Mouse (Mus musculus) thymus, postnatal 25 days (tissue): ENCODE results near the gene Dmp1.

Source experiments
- DNase-seq: peaks from one replicate; pipeline ENCODE4 v3.0.0; 2022

Dmp1 gene

DNA sequence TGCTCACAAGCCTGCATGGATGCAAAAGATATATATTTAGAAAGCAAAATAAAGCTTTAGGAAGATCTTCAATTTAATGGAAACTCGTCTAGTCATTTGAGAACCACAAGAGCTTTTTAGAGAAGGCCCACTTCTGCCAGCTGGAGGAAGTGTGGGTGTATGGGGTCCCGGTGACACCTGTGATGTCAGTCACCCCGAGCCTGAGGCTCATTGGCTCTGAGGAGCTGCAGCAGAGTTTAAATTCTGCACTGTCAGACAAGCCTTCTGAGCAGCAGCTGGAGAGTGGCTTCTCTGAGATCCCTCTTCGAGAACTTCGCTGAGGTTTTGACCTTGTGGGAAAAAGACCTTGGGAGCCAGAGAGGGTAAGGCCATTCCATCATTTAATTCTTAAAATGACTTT lies at the start of gene Dmp1:
TSS of gene Dmp1 (plus strand) at position 263 of the 400 bp plus-strand sequence.
- no peak for DNase-seq

DNA sequence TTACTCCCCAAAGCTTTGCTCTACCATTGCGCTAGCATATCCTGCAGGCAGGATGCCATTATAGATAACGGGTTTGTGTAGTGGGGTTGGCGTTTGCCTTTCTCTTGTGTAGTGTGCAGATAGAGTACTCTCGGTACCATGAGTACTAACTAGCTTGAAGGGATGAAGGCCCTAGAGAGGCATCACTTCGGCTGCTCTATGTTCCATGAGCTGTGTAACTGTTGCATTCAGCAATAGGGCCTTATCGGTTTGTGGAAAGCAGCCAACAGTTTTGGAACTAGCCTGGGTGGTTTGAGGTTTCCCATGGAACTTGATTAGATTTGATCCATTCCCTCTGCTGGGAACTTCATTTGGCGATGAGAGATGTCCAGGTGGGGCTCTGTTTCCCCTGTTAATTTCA lies 44.7 kb upstream of the Dmp1 start:
- DNase-seq, result no peak

DNA sequence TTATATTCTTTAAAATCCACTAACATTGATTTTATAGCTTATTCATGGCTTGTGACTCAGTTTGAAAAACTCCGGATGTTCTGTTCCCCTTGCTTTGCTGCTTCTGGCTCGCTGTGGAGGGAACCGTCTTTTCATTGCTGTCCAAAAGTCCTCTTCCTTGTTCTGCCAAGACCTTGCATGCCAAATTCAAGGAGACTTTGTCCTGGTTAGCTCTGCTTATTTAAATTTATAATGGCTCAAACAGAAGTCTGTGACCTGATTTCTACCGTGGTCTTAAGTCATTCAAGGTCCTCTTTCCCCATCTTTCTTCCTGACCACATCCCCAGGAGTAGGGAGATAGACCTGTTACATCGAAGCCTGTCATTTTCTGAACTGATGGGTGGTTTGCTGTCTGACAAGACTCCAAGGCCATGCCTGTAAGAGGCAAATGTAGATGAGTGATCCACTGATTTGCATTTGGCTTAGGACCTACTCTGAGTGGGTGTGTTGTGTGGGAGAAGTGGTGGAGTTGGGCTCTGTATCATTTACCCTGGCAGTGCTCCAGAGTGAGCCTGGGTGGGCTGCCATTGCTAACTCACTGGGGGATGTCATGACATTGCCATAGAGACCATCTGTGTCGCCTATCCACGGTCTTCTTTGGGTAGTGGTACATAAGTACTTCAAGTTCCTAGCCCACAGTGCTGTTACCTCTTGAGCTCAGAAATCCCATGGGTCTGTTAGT lies 43.9 kb upstream of the Dmp1 start:
- no peak for DNase-seq

DNA sequence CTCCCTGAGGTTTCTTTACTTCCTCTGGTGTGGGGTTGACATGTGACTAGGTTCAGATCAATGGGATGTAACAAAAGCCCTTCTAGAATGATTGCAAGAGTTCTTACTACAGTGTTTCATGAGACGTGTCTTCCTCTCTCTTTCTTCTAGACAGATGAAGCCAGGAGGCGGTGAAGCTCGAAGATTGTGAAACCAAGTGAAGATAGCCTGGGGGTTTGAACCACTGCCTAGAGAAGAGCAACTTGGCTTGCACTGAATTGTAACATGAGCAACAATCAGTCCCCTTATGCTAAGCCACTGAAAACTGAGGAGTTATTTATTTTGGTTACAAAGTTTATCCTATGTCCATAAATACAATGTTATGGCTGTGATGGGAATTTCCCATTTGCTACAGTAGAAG lies 41.8 kb upstream of the Dmp1 start:
- DNase-seq, result no peak

DNA sequence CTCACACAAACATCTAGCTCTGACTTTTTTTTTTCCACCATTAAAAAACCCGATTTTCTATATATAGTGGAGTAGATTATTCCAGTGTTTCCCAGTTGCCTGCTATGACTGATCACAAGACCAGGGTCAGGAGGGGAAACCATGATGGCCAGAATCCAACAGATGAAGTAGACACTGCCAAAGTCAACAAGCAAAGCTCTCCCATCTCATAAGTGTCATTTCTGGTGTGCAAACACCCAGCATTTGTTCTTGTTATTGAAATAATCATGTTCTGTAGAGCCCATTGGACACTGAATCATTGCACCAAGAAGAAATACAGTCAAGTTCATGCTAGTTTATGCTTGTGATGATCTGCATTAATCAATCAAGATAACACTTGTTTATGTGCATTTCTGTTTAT lies 41.0 kb upstream of the Dmp1 start:
- no peak for DNase-seq

DNA sequence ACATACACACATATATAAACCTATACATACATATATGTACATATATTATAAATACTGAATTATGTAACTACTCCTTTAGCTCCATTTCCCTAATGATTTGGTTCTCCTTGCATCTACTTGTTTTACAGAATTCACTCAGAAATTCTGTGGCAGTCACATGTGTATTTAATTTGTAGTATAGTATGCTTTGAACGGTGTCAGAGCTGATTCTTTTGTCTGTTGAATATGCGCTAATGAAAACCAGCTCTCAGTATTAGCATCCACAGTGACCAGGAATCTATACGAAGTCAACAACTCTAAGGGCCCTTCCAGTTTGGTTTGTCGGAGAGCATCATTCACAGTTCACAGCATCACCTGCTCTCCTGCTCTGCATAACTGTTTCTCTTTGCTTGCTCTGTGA lies 38.9 kb upstream of the Dmp1 start:
- DNase-seq, result no peak

DNA sequence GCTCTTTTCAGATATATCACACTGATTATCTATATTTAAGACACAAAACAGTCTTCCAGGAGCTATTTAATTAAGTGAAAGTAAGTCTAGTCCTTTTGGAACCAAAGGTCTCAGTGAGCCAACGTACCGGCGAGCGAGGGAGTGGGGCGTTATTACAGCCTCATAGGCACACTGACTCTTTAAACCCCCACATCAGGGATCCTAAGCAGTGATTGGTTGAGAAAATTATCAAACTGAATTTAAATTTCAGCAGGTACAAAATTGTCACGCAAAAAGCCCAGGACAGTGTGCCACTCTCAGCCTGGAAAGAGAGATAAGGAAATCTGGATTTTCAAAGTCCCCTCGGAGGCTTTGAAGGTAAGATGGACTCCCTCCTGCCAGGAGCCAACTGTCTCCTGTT lies 32.0 kb upstream of the Dmp1 start, which contains the start of gene Dspp:
TSS of gene Dspp (plus strand) at position 301 of the 400 bp plus-strand sequence.
- DNase-seq, result no peak

DNA sequence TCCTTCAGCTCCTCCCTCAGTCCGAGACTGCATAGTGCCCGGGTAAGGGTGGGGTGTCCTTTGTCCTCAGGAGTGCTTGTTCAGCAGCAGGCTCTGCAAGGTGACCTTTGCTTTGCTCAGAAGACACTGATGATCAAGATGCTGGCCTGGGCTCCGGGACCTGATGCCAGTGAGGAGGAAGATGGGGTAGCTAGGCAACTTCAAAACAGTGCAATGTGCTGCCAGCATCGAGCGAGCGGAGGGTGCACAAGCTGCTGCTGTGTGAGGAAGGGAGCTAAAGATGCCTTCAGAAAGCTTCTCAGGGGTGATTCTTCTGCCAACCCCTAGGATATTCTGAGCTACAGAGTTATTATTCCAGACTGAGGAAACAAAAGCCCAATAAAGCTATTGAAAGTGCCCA lies 29.3 kb upstream of the Dmp1 start:
- DNase-seq, result no peak

DNA sequence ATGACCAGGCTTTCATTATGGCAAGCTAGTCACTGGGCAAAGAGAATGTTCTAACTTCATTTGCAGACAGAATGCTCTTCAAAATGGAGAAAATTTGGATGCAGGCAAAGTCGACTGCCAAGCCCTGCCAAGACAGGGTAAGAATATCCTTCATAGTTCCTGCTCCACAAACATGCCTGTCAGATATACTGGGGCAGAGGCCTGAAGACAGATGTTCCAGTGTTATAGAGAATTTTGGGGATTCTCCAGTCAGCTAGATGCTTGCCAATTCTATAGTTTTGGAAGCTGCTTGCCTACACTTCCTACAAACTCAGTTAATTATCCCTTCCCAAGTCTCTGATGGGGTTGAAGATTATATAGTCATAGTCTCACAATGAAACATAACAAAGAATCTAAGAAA lies 18.7 kb upstream of the Dmp1 start:
- DNase-seq, result no peak

DNA sequence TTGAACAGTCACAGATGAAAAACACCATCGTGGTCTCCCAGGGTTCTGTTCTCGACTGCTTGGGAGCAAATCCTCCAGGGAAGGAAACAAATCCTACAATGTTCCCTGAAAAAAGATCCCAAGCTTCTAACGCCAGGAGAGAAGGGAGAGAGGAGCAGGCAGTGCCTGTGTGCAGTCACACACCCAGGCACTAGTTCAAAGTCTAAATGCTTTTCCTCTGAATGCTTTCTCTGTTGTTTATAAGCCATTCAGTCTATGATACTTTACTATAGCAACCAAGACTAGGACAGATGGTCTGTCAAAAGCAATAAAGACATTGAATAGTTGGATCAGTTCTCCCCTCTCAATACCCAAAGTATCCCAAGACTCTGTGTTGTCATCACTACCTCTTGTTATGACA lies 15.1 kb upstream of the Dmp1 start:
- DNase-seq, result no peak

DNA sequence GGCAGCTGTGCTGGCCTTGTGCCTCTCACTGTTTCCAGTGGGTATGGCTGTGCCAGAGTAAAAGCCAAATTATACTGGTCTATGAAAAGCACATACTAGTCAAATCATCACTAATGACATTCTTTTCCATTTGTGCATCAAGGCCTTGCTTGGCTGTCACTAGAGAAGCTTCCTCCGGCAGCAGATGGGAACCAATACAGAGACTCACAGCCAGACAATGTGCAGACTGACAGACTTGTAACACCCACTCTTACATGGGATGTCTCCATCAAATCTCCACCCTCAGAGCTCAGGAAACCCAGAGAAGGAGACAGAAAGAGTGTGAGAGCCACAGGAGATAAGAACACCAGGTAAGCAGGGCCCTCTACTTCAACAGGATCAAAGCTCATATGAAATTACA lies 7.3 kb upstream of the Dmp1 start:
- no peak for DNase-seq

DNA sequence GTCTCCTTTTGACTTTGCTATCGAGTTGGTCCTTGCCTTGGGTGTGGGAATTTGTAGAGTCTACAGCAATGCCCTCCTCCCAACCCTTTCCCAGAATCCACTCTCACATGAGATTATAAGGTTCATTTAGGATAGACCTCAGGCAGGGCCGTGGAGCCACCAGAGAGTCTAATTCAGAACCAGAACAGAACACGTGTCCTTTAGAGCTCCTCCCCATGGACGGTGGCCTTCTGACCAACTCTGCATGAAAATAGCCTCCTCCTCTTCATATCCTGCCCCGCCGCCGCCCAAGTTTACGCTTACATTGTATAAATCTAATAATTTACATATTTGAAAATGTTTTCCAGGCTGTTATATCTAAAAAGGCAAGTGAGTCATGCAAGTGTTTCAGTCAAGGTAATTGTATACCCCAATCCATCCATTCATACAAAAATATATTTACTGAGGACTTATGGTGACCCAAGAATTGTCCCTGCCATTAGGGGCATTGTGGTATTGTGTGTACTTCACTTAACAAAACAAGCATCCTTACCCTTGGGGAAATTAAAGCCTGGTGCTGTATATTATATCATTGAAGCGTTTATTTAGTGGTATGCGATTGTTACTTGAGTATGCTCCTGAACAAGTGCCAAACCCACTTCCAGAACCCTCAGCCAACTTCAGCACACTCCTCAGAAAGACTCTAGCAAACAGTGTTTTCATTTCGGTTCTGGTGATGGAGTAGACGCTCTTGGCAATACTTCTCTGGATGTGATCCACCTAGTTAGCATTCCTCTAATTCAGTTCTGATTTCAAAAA lies 1.1 kb upstream of the Dmp1 start:
- DNase-seq, result no peak

DNA sequence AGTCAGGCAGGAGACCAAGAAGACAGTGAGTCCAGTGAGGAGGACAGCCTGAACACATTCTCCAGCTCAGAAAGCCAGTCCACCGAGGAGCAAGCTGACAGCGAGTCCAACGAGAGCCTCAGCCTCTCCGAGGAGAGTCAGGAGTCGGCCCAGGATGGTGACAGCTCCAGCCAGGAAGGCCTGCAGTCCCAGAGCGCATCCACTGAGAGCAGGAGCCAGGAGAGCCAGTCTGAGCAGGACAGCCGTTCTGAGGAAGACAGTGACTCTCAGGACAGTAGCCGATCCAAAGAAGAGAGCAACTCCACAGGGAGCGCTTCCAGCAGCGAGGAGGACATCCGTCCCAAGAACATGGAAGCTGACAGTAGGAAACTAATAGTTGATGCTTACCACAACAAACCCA lies 10.1 kb downstream of the Dmp1 start:
- no peak for DNase-seq

DNA sequence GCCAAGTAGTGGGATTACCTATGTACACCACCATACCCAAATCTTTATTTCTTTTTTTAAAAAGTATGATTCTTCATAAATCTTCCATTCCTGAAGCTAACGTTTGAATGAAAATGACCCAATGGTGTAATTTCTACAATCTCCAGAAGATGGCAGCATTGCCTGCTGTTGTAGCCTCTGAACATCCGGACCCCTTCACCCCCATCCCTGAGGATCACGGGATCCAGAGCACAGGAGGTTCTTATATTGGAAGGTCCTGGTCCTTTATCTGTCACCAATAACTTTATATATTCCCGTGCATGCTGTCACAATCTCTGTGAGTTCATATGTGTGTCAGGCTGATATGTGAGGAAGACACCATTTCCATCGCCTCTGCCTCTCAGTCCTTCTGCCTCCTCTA lies 16.5 kb downstream of the Dmp1 start:
- DNase-seq, result no peak

DNA sequence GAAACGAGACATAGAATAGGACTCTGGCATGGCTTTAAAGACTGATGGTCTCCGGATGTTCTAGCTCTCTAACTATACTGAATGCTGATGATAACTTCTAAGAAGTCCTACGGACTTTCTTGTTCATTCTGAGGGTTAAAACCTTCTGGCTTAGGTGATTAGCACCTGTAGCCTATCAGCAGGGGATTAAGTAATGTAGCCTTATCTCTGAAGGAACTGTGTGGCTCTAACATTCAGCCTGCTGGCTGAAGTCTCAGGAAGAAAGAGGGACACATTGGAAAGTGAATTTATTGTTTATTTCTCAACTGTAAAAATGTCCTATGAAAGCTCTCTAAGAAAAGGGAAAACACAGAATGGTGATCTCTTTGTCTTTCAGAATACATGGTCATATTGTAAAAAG lies 21.9 kb downstream of the Dmp1 start:
- DNase-seq, result no peak

DNA sequence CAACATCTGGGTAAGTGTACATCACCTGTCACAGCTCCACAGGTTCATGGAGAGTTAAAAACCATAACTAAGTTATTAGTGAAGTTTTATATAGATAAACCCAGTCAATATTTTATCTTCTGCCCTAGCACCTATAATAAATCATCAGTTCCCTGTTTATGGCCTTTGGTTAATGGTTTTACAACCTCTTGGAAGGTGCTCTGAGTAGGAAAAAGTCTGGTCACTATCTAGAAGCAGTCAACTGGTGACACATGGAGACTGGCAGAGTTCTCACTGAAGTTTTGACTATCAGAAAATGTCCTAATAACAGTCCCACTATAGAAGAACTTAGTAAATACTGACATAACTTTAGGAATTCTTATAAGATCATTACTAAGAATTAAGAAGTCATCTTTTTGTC lies 22.3 kb downstream of the Dmp1 start:
- DNase-seq, result no peak

DNA sequence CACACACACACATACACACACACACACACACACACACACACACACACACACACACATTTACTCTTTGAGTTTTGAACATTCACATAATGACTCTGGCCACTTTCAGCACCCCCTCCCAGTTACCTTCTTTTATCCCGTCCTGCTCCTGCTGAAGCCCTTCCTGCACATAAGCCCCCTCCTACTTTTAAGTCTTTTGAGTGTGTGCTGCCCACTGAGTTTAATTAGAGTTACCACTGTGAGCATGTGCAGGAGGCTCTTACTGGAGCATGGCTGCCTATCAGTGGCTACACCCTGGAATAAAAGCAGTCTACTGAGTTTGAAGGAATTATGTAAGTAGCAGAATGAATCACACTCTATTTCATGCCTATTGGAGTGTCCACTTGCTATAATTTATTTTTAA lies 26.1 kb downstream of the Dmp1 start:
- DNase-seq, result no peak

DNA sequence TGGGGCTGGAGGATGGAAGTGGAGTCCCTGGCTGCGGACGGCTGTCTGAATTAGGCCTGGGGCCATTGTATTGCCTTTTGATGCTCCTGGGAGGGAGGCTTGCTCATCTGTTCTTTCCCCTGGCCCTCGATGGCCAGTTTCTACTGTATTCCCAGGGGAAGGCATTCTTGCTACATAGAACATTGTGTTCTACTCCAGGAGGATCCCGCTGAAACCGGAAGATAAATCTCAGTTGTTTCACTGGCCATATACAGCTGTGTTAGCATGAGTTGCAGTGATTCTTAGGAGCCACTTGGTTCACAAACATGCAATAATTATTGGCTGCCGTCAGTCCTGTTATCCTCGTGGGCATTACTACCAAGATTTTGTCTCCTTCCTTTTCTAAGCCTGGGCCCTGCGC lies 34.3 kb downstream of the Dmp1 start:
- no peak for DNase-seq

DNA sequence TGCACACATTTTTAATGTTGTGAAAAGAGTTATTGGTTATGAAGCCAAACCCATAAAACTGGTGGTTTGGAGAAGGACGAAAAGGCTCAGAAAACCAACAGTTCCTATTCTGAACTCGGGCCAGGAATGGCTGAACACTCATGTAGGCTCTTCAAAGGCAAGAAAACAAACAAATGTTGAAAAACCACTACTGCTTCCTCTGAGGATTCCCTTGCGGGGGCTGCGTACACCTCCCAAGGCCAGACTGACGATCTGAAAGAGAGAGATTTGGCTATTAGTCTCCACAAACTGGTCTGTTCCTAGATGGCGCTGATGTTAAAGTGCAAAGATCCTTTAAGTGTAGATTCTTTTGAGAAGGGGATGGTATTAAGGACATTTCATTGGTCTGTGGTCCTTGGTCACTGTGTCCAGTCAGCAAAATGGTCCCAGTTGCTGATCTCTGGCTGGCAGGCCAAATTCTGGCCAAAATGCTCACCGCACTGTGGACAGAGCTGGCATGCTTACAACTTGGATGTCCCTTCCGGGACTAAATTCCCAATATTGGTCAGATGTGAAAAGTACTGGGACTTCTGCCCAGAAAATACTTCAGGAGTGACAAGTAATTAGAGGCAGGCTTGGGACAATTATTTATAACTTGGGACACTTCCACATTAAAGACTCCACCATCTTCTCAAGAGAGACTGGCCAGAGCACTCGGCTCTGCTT lies 37.4 kb downstream of the Dmp1 start:
- no peak for DNase-seq

DNA sequence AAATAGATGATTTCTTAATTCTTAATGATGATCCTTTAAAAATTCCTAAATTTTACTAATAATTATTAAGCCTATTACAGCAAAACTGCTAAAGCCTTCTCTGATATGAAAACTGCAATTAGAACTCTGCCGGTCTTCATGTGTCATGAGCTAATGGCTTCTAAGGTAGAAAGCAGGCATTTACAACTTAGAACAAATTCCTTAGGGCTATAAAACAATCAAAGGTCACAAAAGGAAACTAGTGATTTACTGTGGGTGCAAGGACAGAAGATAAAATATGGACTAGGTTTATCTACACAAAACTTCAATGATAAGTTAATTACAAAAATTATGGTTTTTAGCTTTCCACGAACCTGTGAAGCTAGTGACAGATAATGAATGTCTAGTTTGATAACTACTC lies 41.8 kb downstream of the Dmp1 start:
- no peak for DNase-seq

DNA sequence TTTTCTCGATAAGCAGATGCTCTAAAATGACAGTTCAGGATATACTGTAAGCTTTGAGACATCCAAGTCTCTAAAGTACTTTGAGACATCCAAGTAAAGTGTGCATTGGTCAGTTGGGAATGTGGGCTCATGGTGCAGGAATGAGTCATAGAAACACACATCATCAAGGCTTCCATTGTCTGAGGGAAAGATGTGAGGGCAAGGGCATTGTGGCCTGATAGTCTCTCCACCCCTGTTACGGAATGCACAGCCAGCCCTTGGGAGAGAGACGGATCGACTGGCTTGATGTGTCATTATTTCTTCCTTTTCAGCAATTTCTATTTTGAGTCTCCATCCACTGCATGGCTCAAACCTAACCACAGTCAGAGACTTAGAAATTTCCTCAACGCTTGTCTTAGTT lies 49.4 kb downstream of the Dmp1 start:
- no peak for DNase-seq

DNA sequence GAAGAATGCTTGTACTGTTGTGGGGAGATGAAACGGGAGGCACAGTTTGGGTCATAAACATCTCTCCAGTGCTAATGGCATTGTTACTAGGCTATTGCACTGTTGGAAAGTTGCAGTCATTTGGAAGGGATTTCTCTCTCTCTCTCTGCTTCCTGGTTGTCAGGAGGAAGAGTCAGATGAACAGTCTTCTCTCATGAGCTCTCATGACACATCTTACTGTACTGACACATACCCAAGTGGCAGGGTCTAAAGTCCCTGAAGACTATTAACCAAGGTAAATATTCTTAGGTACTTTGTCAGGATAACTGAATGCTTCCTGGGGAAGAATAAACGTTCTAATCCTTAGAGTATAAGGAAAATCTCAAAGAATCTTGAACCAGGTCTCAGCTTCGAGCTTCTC lies 54.2 kb downstream of the Dmp1 start:
- DNase-seq, result no peak

DNA sequence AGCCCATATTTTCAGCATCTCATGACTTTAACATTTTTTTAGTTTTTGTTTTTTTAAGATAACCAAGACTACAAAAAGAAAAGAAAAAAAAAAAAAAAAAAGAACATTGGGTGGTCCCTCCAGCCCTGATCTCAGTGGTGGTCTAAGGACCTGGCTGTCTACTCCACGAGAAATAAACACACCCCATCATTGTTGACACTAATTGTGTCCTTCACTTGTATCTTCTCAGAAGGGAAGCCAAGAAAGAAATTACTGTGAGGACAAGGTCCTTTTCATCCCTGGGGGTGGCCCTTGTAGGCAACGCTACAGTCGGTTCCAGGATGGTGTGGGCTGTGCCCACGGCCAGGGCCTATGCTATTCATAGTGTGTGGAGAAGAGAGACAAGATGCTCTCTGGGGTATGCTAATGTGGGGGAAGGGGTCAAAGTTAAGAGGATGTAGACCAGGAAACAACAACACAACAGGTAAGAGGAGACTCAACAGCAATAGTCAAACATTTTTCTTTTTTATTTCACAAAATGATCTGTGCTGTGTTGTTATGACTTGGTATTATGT lies 59.6 kb downstream of the Dmp1 start:
- no peak for DNase-seq
